Mouse (Mus musculus): ENCODE data around the gene Dynlt1b.
"Not testable (repeated sequence)": the region's sequence is repeated elsewhere in the genome, so short reads cannot be mapped to it uniquely, and the experiment has no call there.

Dynlt1b gene

DNA sequence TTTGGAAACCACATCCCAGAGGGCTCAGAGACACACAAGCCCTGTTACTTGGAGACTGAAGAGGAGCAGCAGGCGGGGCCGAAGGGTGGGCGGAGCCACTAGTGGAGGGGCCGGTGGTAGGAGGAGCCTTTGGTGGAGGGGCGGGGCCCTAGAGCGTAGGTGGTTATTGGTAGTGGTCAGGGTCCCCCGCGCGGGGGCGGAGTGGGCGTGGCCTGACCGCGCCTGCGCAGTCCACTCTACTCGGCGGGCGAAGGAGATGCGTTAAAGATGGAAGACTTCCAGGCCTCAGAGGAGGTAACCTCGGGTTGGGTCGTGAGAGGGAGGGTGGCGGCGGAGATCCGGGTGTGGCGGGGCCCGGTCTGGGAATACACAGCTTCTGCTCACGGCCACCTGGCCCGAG, at the start of gene Dynlt1b:
Dynlt1b (plus strand) TSS at position 168 of the 400 bp plus-strand sequence.
- DNase-seq (ENCODE audit: low spot score): peak; percentile 100

GRCm38 (mm10) chr17:6380182-6380841, 49.6 kb upstream of the Dynlt1b start:
- DNase-seq (ENCODE audit: low spot score): not testable (repeated sequence)

GRCm38 (mm10) chr17:6381071-6381682, 48.7 kb upstream of the Dynlt1b start:
- not testable (repeated sequence) for DNase-seq (ENCODE audit: low spot score)

DNA sequence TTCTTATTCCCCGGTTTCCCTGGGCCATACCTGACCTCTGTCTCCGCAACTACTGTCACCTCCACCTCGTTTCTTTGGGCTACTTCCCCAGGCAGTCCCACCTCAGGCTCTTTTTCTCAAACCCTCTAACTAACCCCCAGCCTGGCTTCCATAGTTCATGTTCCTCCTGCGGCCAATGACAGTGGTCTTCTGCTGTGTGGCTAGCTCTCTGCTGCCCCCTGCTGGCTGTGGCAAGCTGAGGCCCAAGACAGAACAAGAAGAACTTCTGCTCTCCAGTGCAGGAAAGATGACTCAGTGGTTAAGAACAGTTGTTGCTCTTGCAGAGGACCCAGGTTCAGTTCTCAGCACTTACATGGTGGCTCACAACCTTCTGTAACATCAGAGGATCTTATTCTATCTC, 43.0 kb upstream of the Dynlt1b start:
- not testable (repeated sequence) for DNase-seq (ENCODE audit: low spot score)

DNA sequence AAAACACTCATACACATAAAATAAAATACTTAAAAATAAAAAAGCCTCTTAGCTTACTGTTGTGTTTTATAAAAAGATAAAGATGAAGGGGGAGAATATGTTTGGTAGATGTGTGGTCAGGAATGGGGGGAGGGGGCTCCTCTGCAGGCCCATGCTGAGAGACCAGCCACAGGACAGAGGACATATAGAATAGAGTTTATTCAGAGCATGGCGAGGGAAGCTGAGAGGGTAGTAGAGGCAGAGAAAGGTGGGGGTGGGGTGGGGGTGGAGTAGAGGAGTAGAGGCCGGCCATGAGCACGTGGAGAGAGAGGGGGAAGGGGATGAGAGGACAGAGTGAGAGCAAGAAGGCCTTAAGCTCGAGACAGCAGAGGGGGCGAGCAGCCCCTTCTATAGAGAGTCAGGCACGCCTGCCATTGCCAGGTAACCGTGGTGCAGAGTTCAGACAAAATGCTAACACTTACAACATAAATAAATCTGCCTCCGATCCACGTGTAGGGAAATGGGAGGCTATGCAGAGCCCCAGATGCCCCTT, 42.5 kb upstream of the Dynlt1b start:
- not testable (repeated sequence) for DNase-seq (ENCODE audit: low spot score)

DNA sequence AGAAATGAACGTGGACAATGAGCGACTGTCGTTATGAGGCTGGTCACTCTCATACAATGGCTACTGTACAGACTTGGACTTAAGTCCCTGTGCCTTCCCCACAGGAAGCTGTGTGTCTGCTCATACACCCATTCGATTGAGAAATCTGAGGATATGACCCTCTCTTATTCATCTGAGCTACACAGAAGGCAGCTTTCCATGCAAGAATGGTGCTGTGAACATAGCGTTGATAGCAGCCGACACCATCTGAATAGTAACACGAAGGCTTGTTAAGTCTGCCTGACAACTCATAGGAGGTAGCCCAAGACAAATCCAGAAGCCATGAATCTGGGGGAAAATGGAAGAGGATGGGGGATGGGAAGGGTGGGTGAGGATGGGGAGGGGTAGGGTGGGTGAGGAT, 40.4 kb upstream of the Dynlt1b start:
- DNase-seq (ENCODE audit: low spot score): not testable (repeated sequence)

DNA sequence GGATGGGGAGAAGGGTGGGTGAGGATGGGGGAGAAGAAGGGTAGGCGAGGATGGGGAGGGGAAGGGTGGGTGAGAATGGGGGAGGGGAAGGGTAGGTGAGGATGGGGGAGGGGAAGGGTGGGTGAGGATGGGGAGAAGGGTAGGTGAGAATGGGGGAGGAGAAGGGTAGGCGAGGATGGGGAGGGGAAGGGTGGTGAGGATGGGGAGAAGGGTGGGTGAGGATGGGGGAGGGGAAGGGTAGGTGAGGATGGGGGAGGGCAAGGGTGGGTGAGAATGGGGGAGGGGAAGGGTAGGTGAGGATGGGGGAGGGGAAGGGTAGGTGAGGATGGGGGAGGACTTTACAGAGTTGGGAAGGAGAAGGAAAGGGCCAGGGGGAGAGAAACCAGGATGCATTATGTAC, 39.2 kb upstream of the Dynlt1b start:
- DNase-seq (ENCODE audit: low spot score): not testable (repeated sequence)

DNA sequence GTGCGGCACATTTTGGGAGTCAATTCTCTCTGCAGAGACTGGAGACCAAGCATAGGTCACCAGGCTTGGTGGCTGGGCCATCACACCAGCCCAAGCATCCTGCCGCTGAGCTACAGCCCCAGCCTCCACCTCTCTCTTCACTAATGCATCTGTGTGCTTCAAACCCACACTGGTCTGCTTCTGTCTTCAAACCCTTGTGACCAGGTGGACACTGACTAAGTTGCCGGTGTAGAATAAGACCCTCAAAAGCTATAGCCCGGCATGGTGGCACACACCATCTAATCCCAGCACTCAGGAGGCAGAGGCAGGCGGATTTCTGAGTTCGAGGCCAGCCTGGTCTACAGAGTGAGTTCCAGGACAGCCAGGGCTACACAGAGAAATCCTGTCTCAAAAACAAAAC, 38.2 kb upstream of the Dynlt1b start:
- not testable (repeated sequence) for DNase-seq (ENCODE audit: low spot score)

GRCm38 (mm10) chr17:6392473-6393340, 37.2 kb upstream of the Dynlt1b start:
- not testable (repeated sequence) for DNase-seq (ENCODE audit: low spot score)

DNA sequence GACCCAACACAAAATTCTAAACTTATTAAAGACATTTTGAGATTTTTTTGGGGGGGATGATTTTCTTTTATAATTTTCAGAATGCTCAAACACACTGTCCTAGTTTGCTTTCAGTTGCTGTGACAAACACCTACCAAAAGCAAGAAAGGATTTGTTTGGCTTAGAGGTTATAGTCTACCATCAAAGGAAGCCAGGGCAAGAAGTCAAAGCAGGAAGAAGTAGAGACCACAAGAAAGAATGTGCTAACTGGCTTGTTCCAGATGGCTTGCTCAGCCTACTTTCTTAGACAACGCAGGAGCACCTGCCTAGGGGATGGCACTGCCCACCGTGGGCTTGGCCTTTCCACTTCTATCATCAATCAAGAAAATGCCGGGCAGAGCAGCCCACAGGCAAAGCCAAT, 31.8 kb upstream of the Dynlt1b start:
- DNase-seq (ENCODE audit: low spot score): not testable (repeated sequence)

DNA sequence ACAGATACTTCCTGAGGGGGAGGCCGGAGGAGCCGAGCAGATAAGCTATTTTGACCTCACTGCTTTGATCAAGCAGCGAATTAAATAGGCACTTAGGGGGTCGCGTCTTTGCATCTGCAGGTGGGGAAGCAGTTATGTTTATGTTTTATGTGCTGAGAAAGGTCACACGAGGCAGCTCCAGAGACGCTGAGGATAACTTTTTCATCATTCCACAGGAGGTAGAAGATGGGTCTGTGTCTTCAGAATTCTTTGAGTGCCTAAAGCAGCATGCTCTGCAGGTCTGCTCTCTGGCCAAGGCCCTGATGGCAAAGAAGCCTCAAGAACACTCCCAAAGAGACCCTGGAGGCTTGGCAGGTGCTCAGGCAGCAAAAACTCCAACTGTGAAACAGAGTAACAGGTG, 31.1 kb upstream of the Dynlt1b start:
- DNase-seq (ENCODE audit: low spot score): not testable (repeated sequence)

DNA sequence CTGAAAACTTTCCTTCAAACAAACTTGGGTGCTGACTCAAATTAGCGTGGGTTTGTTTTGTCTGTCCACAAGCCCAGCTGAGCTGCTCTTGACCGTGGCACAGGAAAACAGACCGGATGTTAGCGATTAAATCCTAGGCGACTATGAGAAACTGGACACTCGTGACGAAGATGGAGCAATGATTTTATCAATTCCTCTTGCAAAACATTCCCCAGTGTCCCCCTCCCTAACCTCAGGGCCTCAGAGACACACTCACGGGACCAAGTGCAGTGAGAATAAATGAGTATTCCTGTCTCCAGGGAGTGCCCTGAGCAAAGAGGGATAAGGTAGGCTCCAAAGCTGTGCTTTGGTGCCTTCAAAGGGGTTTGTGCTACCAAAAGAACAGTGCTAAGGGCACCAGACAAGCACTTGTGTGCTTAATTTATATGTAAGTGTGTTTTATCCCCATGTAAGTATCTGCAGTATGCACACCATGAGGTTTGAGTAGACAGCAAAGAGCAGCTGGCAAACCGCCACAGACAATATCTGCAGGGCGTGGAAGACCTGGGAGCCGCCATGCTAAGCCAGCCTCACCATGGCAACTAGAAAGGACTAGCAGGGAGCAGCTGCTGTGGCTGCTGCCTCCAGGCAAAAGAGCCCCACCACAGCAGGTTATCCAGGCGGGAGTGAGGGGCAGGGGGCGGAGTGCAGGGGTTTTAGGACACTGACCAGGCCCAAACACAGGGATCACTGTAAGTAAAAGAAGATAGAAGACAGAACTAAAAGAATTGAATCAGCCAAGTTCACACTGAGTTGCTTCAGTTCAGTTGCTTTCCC, 30.4 kb upstream of the Dynlt1b start:
- not testable (repeated sequence) for DNase-seq (ENCODE audit: low spot score)

GRCm38 (mm10) chr17:6400097-6400489, 29.8 kb upstream of the Dynlt1b start:
- DNase-seq (ENCODE audit: low spot score): not testable (repeated sequence)

DNA sequence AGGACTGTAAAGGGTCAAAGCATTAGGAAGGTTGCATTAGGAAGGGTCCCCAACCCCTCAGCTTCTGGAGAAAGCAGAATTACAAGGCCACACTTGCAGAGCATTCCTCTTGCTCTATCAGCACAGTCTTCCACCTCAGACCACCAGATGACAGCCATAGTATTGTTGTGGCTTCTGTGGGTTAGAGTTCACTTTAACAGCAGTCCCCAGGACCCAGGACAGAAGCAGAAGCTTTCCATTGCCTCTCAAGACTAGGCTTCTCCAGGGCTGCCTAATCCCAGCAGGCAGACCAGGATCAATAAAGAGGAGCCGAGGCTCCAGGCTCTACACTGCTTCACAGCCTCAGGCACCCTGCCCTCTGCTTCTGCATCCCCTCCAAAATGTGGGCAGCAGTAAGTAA, 25.4 kb upstream of the Dynlt1b start:
- not testable (repeated sequence) for DNase-seq (ENCODE audit: low spot score)

GRCm38 (mm10) chr17:6406972-6407371, 22.9 kb upstream of the Dynlt1b start:
- not testable (repeated sequence) for DNase-seq (ENCODE audit: low spot score)

GRCm38 (mm10) chr17:6410713-6411213, 19.1 kb upstream of the Dynlt1b start:
- DNase-seq (ENCODE audit: low spot score): not testable (repeated sequence)

GRCm38 (mm10) chr17:6417118-6417517, 12.8 kb upstream of the Dynlt1b start:
- DNase-seq (ENCODE audit: low spot score): not testable (repeated sequence)

DNA sequence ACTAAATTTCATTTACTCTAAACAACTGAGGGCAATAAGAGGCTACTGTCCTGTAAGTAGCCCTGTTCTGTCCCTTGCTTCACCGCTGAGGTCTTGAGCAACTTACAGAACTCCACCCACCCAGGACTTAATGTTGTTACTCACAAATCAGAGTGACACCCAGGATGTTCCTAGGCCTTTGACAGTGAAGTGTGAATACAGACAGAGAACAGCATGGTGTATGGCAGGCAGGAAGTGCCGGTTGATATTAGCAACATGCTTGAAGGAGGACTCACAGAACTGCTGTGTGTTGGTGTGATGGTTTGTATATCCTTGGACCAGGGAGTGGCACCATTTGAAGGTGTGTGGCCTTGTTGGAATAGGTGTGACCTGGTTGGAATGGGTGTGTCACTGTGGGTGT, 9.4 kb upstream of the Dynlt1b start:
- DNase-seq (ENCODE audit: low spot score): not testable (repeated sequence)

DNA sequence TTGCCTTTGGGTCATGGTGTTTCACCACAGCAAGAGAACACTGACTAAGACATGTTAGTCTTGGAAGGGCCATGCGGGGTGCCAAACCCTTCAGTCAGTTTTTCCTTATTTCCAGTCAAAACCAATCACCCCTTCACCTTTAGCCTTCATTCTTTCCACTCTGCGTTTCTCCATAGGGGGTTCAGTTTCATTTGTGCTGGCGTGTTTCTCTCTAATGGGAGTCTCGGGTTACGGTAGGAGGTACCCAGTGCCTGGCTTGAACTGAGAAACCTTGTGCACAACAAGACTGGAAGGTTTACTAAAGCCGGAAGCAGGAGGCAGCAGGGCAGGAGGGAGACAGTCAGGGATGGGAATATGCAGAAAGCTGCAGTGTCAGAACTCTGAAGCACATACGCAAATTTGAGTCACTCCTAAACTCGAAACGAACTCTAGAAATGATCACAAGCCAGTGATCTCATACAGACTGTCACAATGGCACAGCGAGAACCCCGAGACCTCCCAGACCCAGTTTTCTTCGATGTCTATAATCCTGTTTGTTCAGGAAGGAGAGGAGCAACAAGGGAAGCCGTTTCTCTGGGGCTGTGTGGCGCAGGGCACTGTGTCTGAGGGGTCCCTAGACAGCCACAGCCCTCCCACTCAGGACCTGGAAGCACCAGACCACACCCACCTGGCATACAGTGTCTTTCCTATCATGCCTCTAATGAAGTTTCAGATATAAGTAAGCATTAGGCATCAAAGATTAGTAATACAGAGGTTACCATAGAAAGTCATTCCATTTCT, 8.2 kb upstream of the Dynlt1b start:
- not testable (repeated sequence) for DNase-seq (ENCODE audit: low spot score)

DNA sequence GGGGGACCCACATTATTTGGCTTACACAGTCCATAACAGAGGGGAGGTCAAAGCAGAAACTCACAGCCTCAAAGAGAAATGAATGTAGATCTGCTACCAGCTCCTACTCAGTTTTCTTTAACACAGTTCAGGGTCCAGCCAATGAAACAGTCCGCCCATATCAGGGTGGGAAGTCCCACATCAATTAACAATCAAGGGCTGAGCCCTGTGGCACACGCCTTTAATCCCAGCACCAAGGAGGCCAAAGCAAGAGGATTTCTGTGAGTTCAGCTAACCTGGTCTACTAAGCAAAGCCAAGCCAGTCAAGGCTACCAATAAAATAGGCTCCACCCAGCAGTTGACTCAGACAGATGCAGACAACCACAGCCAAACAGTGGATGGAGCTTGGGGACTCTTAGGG, 7.5 kb upstream of the Dynlt1b start:
- not testable (repeated sequence) for DNase-seq (ENCODE audit: low spot score)
